Mouse (Mus musculus) forebrain, embryonic 12.5 days (tissue): ENCODE measurements around the gene Gm49486. TPM values are rescaled to one million over a fixed set of nuclear protein-coding genes. Genes with fewer than 3 reads are reported as not detected.

Experiments
- ATAC-seq: fragments of 200-750 bp; cut with Nextera tagmentation; 2 replicates; pipeline ENCODE4 v1.8.0; 2017; ENCODE audit warnings: moderate TSS enrichment; ENCODE audit not compliant: low FRiP score
- H3K27ac ChIP-seq: fragments of 300-500 bp; sonication (generic); 2 replicates; pipeline ENCODE4 v1.5.1; 2016; ENCODE audit warnings: mild to moderate bottlenecking
- H3K27me3 ChIP-seq: fragments of 300-500 bp; sonication (generic); 2 replicates; pipeline ENCODE4 v1.6.1; 2016; ENCODE audit warnings: mild to moderate bottlenecking
- H3K36me3 ChIP-seq: fragments of 300-500 bp; sonication (generic); replicated peaks from 2 replicates; pipeline ENCODE4 v1.6.1; 2016; ENCODE audit warnings: mild to moderate bottlenecking
- H3K4me1 ChIP-seq: fragments of 300-500 bp; sonication (generic); 2 replicates; pipeline ENCODE4 v1.6.1; 2016
- H3K4me2 ChIP-seq: fragments of 300-500 bp; sonication (generic); 2 replicates; pipeline ENCODE4 v1.6.1; 2016; ENCODE audit warnings: mild to moderate bottlenecking, moderate library complexity
- H3K4me3 ChIP-seq: fragments of 300-500 bp; sonication (generic); replicated peaks from 2 replicates; pipeline ENCODE4 v1.5.1; 2016; ENCODE audit warnings: mild to moderate bottlenecking
- H3K9ac ChIP-seq: fragments of 300-500 bp; sonication (generic); 2 replicates; pipeline ENCODE4 v1.6.1; 2016; ENCODE audit warnings: mild to moderate bottlenecking
- H3K9me3 ChIP-seq: fragments of 300-500 bp; sonication (generic); 2 replicates; pipeline ENCODE4 v1.6.1; 2016
- WGBS: fragments of 180-500 bp; shearing (Covaris S2); methylation state at CpG from one replicate; pipeline ENCODE4 v1.1.7; 2016; 5-methylcytosine and 5-hydroxymethylcytosine counted together
- polyA plus RNA-seq: library from polyadenylated mRNA; unstranded; fragments of >200 nt; fragmentation: Nextera tagmentation; extraction: Ambion mirVana; gene quantifications from 2 replicates; pipeline ENCODE4 v1.2.1, GENCODE M21; 2016

Gm49486 gene
- polyA plus RNA-seq, 1 experiment from 2014 or later, result 0.49 TPM

DNA sequence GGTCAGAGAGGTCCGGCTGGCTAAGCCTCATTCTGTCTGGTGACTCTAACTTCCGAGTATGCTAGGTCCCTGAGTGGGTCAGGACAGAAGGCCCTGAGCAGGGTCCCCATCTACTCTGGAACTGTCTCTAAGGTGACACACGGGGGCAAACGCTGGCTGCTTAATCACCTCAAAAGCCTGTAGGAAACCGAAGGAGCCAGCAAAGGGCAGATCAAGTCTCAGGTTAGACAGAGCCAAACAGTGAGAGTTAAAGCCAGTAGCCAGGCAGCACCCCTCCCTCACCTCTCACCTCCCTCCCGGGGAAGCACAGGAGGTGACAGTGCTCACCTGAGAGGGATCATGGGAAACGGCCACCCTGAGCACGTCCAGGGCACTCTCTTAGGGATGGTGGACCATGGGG lies 74.5 kb downstream of the Gm49486 start:
- no peak for ATAC-seq
- Histone ChIP-seq H3K9ac (no peak overlapping the region), H3K27me3 (no peaks in the 10 kb centered on the region), H3K4me2 (no peak overlapping the region), H3K9me3 (no peaks in the 10 kb centered on the region), H3K36me3 (peaks cover 20% of the 10 kb centered on the region), H3K4me3 (no peak overlapping the region), H3K27ac (no peak overlapping the region), H3K4me1 (no peaks in the 10 kb centered on the region)
- 85% methylated on average over 8 of the region's 8 CpGs for WGBS

DNA sequence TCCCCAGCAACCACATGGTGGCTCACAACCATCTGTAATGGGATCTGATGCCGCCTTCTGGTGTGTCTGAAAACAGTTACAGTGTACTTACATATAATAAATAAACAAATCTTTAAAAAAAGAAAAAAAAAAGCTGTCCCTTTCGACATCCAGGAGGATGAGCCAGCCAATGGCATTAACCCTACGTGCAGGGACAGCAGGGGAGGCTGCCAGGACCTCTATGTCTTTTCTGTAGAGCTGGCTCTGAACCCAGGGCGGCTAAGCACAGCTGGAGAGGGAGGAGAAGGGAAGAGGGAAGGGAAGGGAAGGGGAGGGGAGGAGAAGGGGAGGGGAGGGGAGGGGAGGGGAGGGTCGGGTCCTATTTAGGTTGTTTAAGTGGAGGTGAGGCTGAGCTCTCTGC lies 75.6 kb downstream of the Gm49486 start:
- Histone ChIP-seq H3K9ac (no peak overlapping the region), H3K27ac (no peak overlapping the region), H3K27me3 (no peaks in the 10 kb centered on the region), H3K4me1 (no peaks in the 10 kb centered on the region), H3K4me2 (no peak overlapping the region), H3K4me3 (no peak overlapping the region), H3K9me3 (no peaks in the 10 kb centered on the region), H3K36me3 (peaks cover 20% of the 10 kb centered on the region)
- 69% methylated on average over 4 of the region's 5 CpGs for WGBS
- no peak for ATAC-seq

DNA sequence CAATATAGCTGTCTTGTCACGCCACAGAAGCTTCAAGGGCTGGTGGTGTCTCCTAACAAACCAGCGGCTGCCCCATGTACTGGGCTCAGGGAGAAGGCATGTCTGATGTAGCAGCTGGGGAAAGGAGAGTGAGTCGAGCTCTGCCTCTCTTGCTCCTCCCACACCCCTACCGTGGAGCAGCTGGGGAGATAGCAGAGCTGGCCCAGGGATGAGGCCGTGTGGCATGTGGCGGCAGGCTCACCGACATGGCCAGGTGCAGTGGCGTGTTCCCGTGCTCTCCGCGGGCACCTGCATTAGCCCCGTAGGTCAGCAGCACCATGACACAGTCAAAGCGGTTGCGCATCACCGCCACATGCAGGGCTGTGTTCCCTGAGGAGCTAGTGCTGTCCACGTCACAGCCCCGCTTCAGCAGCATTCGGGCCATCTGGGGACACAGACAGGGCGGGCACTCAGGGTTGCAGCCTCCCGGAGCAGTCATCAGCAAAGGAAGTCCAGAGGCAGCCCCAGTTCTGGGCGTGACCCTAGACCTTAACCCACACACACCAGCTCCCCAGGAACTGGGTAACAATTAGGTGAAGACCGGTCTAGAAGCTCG lies 76.9 kb downstream of the Gm49486 start:
- no peaks in the 10 kb centered on the region for H3K9me3 ChIP-seq
- no peak overlapping the region for H3K9ac ChIP-seq
- ATAC-seq, result no peak
- H3K4me1 ChIP-seq, result no peaks in the 10 kb centered on the region
- H3K4me2 ChIP-seq, result no peak overlapping the region
- no peak overlapping the region for H3K27ac ChIP-seq
- H3K4me3 ChIP-seq, result no peak overlapping the region
- H3K27me3 ChIP-seq, result no peaks in the 10 kb centered on the region
- peaks cover 28% of the 10 kb centered on the region for H3K36me3 ChIP-seq
- WGBS, result 81% methylated on average over 23 of the region's 23 CpGs

Other genes starting within 250 kb of the Gm49486 start
- gene H1f0, start 200.9 kb upstream of the Gm49486 start, polyA plus RNA-seq, result 638 and 696 TPM in 2 replicates
- gene Galr3, start 187.5 kb upstream of the Gm49486 start, polyA plus RNA-seq, result not detected in 2 replicates
- 59.5 and 60.0 TPM in 2 replicates for gene Ankrd54, start 166.5 kb upstream of the Gm49486 start, polyA plus RNA-seq
- gene Eif3l, start 154.2 kb upstream of the Gm49486 start, polyA plus RNA-seq, result 209 and 216 TPM in 2 replicates
- 8.4 and 9.5 TPM in 2 replicates for gene Micall1, start 120.5 kb upstream of the Gm49486 start, polyA plus RNA-seq
- gene Polr2f, start 88.4 kb upstream of the Gm49486 start, polyA plus RNA-seq, result 368 and 375 TPM in 2 replicates
- gene 1700088E04Rik, start 88.1 kb upstream of the Gm49486 start, polyA plus RNA-seq, result 9.2 and 12.2 TPM in 2 replicates
- 1.5 and 2.4 TPM in 2 replicates for gene Sox10, start 64.2 kb upstream of the Gm49486 start, polyA plus RNA-seq
- 64.5 and 67.5 TPM in 2 replicates for gene Pick1, start 218 bp upstream of the Gm49486 start, polyA plus RNA-seq
- 0.32 and 0.33 TPM in 2 replicates for gene Slc16a8, start 25.4 kb downstream of the Gm49486 start, polyA plus RNA-seq
- 0.96 and 1.4 TPM in 2 replicates for gene Baiap2l2, start 56.1 kb downstream of the Gm49486 start, polyA plus RNA-seq
- 30.1 and 30.8 TPM in 2 replicates for gene Pla2g6, start 99.0 kb downstream of the Gm49486 start, polyA plus RNA-seq
- gene Maff, start 117.2 kb downstream of the Gm49486 start, polyA plus RNA-seq, result 1.2 and 2.0 TPM in 2 replicates
- gene Tmem184b, start 174.2 kb downstream of the Gm49486 start, polyA plus RNA-seq, result 41.3 and 43.6 TPM in 2 replicates
- 245 and 267 TPM in 2 replicates for gene Csnk1e, start 226.2 kb downstream of the Gm49486 start, polyA plus RNA-seq